Mouse (Mus musculus) kidney, postnatal 4 days (tissue): ENCODE data around the gene Negr1.

Experiments
- DNase-seq, 2 experiments: peaks; one replicate each; pipeline ENCODE4 v3.0.0; 2021; ENCODE audit warnings: mixed read lengths in 2 of 2

Negr1 gene

GRCm38 (mm10) chr3:156561524-156562423, at the start of gene Negr1:
TSS of gene Negr1 (plus strand) at chr3:156561794.
- peak; percentile 79 to 84 for DNase-seq

GRCm38 (mm10) chr3:156526461-156526933, 35.1 kb upstream of the Negr1 start:
- DNase-seq, result no peak

- DNase-seq, result no peak
Measured at GRCm38 (mm10) chr3:156527231-156527995, 34.2 kb upstream of the Negr1 start.

- no peak for DNase-seq
Measured at GRCm38 (mm10) chr3:156559441-156559825, 2.2 kb upstream of the Negr1 start.

- DNase-seq, result peak; percentile 29 to 39
Measured at GRCm38 (mm10) chr3:156559826-156560471, 1.6 kb upstream of the Negr1 start.

- DNase-seq, result peak; percentile 81 to 87
Measured at GRCm38 (mm10) chr3:156560766-156561165, 828 bp upstream of the Negr1 start.

GRCm38 (mm10) chr3:156562424-156562785, 811 bp downstream of the Negr1 start:
- DNase-seq, result peak; percentile 22 to 37

- peak in 1 of 2 experiments; percentile 10 for DNase-seq
Measured at GRCm38 (mm10) chr3:156562796-156563195, 1.2 kb downstream of the Negr1 start.

GRCm38 (mm10) chr3:156563353-156563752, 1.8 kb downstream of the Negr1 start:
- no peak for DNase-seq

- no peak for DNase-seq
Measured at GRCm38 (mm10) chr3:156573465-156573864, 11.9 kb downstream of the Negr1 start.

GRCm38 (mm10) chr3:156576292-156576691, 14.7 kb downstream of the Negr1 start:
- no peak for DNase-seq

GRCm38 (mm10) chr3:156590612-156591011, 29.0 kb downstream of the Negr1 start:
- no peak for DNase-seq

- no peak for DNase-seq
Measured at GRCm38 (mm10) chr3:156591125-156591524, 29.5 kb downstream of the Negr1 start.

GRCm38 (mm10) chr3:156606846-156607245, 45.3 kb downstream of the Negr1 start:
- DNase-seq, result no peak

GRCm38 (mm10) chr3:156619921-156620320, 58.3 kb downstream of the Negr1 start:
- DNase-seq, result no peak

- no peak for DNase-seq
Measured at GRCm38 (mm10) chr3:156628594-156628993, 67.0 kb downstream of the Negr1 start.

GRCm38 (mm10) chr3:156632942-156633341, 71.3 kb downstream of the Negr1 start:
- DNase-seq, result no peak

- no peak for DNase-seq
Measured at GRCm38 (mm10) chr3:156639382-156639781, 77.8 kb downstream of the Negr1 start.

GRCm38 (mm10) chr3:156643710-156644363, 82.2 kb downstream of the Negr1 start:
- peak; percentile 43 to 61 for DNase-seq

GRCm38 (mm10) chr3:156648378-156648777, 86.8 kb downstream of the Negr1 start:
- DNase-seq, result no peak

- DNase-seq, result no peak
Measured at GRCm38 (mm10) chr3:156662553-156662952, 101.0 kb downstream of the Negr1 start.

- no peak for DNase-seq
Measured at GRCm38 (mm10) chr3:156672560-156672959, 111.0 kb downstream of the Negr1 start.
